Mouse (Mus musculus): ENCODE measurements around the gene Olfr1250.

DNA sequence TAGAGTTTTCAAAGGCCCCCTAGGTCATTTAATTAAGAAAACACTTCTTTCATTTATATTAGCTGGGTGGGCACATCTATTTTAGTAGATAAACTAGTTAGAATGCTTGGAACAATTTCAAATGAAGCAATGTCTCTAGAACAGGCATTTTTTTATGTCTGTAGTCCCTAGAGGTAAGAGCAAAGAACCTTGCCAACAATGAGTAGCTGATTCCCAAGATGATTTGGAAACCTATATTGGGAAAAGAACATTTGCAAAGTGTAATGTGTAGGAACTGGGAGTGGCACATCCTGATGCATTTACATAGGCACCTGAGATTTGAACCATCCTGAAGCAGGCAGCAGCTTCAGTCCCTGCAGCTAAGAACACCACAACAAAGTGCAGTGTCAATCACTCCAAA lies at the start of gene Olfr1250:
- TF ChIP-seq POLR2A (IDR thresholded peaks at IDR 0.05; ENCODE audit: insufficient read depth, low read length): no peak
- no peak for TF ChIP-seq CTCF (IDR thresholded peaks at IDR 0.05; ENCODE audit: low read depth, low read length)
- TF ChIP-seq EP300 (IDR thresholded peaks at IDR 0.05; ENCODE audit: insufficient read depth, low read depth, low read length): no peak

All from ES-Bruce4 (cell line).